Mouse (Mus musculus) macrophage (primary cell): ENCODE data around the gene Cd70. TPM values are rescaled to one million over a fixed set of nuclear protein-coding genes. Genes with fewer than 3 reads are reported as not detected.
A peak's percentile ranks its signal among the peaks of the same experiment; 100 is the strongest.

ENCODE experiments used
- H3K27ac ChIP-seq: fragments of 350-480 bp; formaldehyde crosslinking; 2 replicates; pipeline ENCODE4 v1.9.0; 2021
- H3K36me3 ChIP-seq: fragments of 350-480 bp; formaldehyde crosslinking; 2 replicates; pipeline ENCODE4 v1.9.0; 2021; ENCODE audit errors: inconsistent target
- H3K4me3 ChIP-seq: fragments of 350-480 bp; formaldehyde crosslinking; 2 replicates; pipeline ENCODE4 v1.9.0; 2021; ENCODE audit errors: inconsistent target
- H3K79me2 ChIP-seq: fragments of 350-480 bp; formaldehyde crosslinking; 2 replicates; pipeline ENCODE4 v1.9.0; 2021; ENCODE audit errors: inconsistent target
- WGBS: methylation state at CpG from one replicate; pipeline ENCODE4 v1.1.7; 2026; ENCODE audit warnings: inconsistent platforms; ENCODE audit not compliant: missing documents; 5-methylcytosine and 5-hydroxymethylcytosine counted together
- polyA plus RNA-seq: library from polyadenylated mRNA; stranded (reverse); fragments of 250-400 nt; gene quantifications from 3 replicates; pipeline ENCODE4 v1.2.4, GENCODE M21; 2018; ENCODE audit warnings: inconsistent platforms
- total RNA-seq, 78 experiments: library from RNA; depleted of rRNA; stranded (reverse); fragments of 250-400 nt; gene quantifications; 1 replicate in 9 of 78; 2 replicates in 24 of 78; 3 replicates in 43 of 78; 4 replicates in 2 of 78; pipeline ENCODE4 v1.2.4; 2018; ENCODE audit warnings: inconsistent platforms in 56 of 78

Gene Cd70
- total RNA-seq (2018; cell fraction: chromatin; rRNA removed): not detected
- total RNA-seq (2018; cell fraction: cytosol; rRNA removed): under 1 TPM in 7 of 26 experiments, not detected in 19; 0.15 to 0.61 (median 0.37) TPM
- total RNA-seq (2018; cell fraction: nucleus; rRNA removed): 1 to 10 TPM in 1 of 26 experiments, under 1 TPM in 1, not detected in 24; 0.80 to 1.6 TPM
- not detected in 3 replicates for polyA plus RNA-seq

GRCm38 (mm10) chr17:57148994-57149803, at the start of gene Cd70:
Gene Cd70 (minus strand): TSS chr17:57149777.
- H3K36me3 ChIP-seq: no peaks in the 10 kb centered on the region
- 11% methylated on average over 39 of the region's 39 CpGs for WGBS
- H3K79me2 ChIP-seq: no peaks in the 10 kb centered on the region
- no peak within 1 kb of the TSS for H3K4me3 ChIP-seq
- H3K27ac ChIP-seq: no peak within 1 kb of the TSS

- WGBS: 6% methylated on average over 3 of the region's 3 CpGs
- Histone ChIP-seq H3K79me2 (no peaks in the 10 kb centered on the region), H3K27ac (peak overlapping the region; percentile 71), H3K36me3 (no peaks in the 10 kb centered on the region), H3K4me3 (no peak overlapping the region)
Measured at GRCm38 (mm10) chr17:57198252-57198651, 48.7 kb upstream of the Cd70 start.

- Histone ChIP-seq H3K4me3 (no peak overlapping the region), H3K36me3 (no peaks in the 10 kb centered on the region), H3K79me2 (no peaks in the 10 kb centered on the region), H3K27ac (no peak overlapping the region)
- 74% methylated on average over 8 of the region's 8 CpGs for WGBS
Measured at GRCm38 (mm10) chr17:57195326-57196010, 45.9 kb upstream of the Cd70 start.

GRCm38 (mm10) chr17:57194771-57195170, 45.2 kb upstream of the Cd70 start:
- Histone ChIP-seq H3K27ac (peak overlapping the region; percentile 58; the same call in 1 of the 2 replicates), H3K36me3 (no peaks in the 10 kb centered on the region), H3K4me3 (no peak overlapping the region), H3K79me2 (no peaks in the 10 kb centered on the region)
- WGBS: 58% methylated on average over 3 of the region's 3 CpGs

GRCm38 (mm10) chr17:57194041-57194507, 44.5 kb upstream of the Cd70 start, which contains the start of gene Tnfsf14:
Gene Tnfsf14 (minus strand): TSS chr17:57194177.
- peak within 1 kb of the TSS; percentile 58 for H3K27ac ChIP-seq
- peak within 1 kb of the TSS; percentile 18 for H3K4me3 ChIP-seq
- WGBS: 1% methylated on average over 11 of the region's 11 CpGs
- H3K79me2 ChIP-seq: no peaks in the 10 kb centered on the region
- H3K36me3 ChIP-seq: no peaks in the 10 kb centered on the region

GRCm38 (mm10) chr17:57188510-57189192, 39.1 kb upstream of the Cd70 start:
- H3K79me2 ChIP-seq: no peaks in the 10 kb centered on the region
- H3K36me3 ChIP-seq: no peaks in the 10 kb centered on the region
- WGBS: 52% methylated on average over 12 of the region's 12 CpGs
- no peak overlapping the region for H3K4me3 ChIP-seq
- H3K27ac ChIP-seq: no peak overlapping the region

- H3K79me2 ChIP-seq: no peaks in the 10 kb centered on the region
- no peak overlapping the region for H3K4me3 ChIP-seq
- no peaks in the 10 kb centered on the region for H3K36me3 ChIP-seq
- 70% methylated on average over 2 of the region's 2 CpGs for WGBS
- no peak overlapping the region for H3K27ac ChIP-seq
Measured at GRCm38 (mm10) chr17:57185641-57186040, 36.1 kb upstream of the Cd70 start.

- no peak overlapping the region for H3K27ac ChIP-seq
- 36% methylated on average over 3 of the region's 3 CpGs for WGBS
- no peak overlapping the region for H3K4me3 ChIP-seq
- no peaks in the 10 kb centered on the region for H3K36me3 ChIP-seq
- H3K79me2 ChIP-seq: no peaks in the 10 kb centered on the region
Measured at GRCm38 (mm10) chr17:57182871-57183270, 33.3 kb upstream of the Cd70 start.

- Histone ChIP-seq H3K4me3 (no peak overlapping the region), H3K36me3 (no peaks in the 10 kb centered on the region), H3K79me2 (no peaks in the 10 kb centered on the region), H3K27ac (no peak overlapping the region)
- WGBS: 50% methylated on average over 8 of the region's 8 CpGs
Measured at GRCm38 (mm10) chr17:57180363-57180762, 30.8 kb upstream of the Cd70 start.

GRCm38 (mm10) chr17:57173351-57173750, 23.8 kb upstream of the Cd70 start:
- H3K27ac ChIP-seq: no peak overlapping the region
- no peaks in the 10 kb centered on the region for H3K36me3 ChIP-seq
- 68% methylated on average over 4 of the region's 4 CpGs for WGBS
- no peak overlapping the region for H3K4me3 ChIP-seq
- H3K79me2 ChIP-seq: no peaks in the 10 kb centered on the region

GRCm38 (mm10) chr17:57172378-57172777, 22.8 kb upstream of the Cd70 start:
- no peak overlapping the region for H3K4me3 ChIP-seq
- no peaks in the 10 kb centered on the region for H3K36me3 ChIP-seq
- H3K79me2 ChIP-seq: no peaks in the 10 kb centered on the region
- 47% methylated on average over 4 of the region's 5 CpGs for WGBS
- H3K27ac ChIP-seq: peak overlapping the region; percentile 42

GRCm38 (mm10) chr17:57170616-57171260, 21.2 kb upstream of the Cd70 start:
- WGBS: 85% methylated on average over 5 of the region's 5 CpGs
- H3K27ac ChIP-seq: no peak overlapping the region
- H3K79me2 ChIP-seq: no peaks in the 10 kb centered on the region
- no peak overlapping the region for H3K4me3 ChIP-seq
- no peaks in the 10 kb centered on the region for H3K36me3 ChIP-seq

- no peak overlapping the region for H3K4me3 ChIP-seq
- H3K79me2 ChIP-seq: no peaks in the 10 kb centered on the region
- no peaks in the 10 kb centered on the region for H3K36me3 ChIP-seq
- WGBS: 13% methylated on average over 10 of the region's 11 CpGs
- no peak overlapping the region for H3K27ac ChIP-seq
Measured at GRCm38 (mm10) chr17:57166800-57167791, 17.5 kb upstream of the Cd70 start.
